Mouse (Mus musculus): ENCODE results near the gene Plekho2.

DNA sequence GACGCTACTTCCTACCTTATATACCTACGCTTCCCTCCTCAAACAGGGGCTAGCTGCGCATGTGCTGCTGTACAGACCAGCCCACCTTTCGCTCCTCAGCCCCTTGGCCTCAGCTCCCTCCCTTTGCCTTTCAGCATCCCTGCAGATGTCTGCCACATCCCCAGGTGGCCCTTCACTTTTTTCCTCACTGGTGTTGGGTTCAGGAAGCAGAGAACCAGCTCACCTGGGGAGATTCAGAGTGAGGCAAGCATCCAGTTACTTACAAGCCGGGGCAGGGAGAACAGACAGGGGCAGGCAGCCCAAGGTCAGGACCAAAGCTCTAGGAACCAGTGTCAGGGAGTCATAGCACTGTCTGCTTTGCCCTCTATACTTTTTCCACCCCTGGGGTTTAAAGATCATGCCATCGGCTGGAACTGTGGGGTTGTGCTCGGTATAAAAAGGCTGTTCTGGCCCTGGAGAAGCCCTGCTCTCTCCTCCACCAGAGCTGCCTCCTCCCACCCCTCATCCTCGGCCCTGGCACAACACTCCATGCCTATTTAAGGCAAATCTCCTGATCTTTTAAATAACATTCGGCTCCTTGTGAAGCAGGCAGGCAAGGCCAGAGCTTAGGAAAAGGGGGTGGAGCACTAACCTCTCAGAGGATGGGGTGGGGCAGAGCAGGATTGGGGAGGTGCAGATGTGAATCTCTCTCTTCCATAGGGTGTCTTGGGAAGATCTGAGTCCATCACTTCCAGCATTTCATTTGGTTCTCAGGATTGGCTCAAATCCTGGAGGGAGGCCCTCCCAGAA is 26.7 kb upstream of the Plekho2 start:
- no peak for TF ChIP-seq POLR2A (IDR thresholded peaks at IDR 0.05; ENCODE audit: extremely low read depth, insufficient read depth, low read length)
- TF ChIP-seq CTCF (IDR thresholded peaks at IDR 0.05; ENCODE audit: extremely low read depth, insufficient read depth, low read length) = no peak
